Mouse (Mus musculus) olfactory bulb, adult 2 months (tissue): Measurements from ENCODE around the gene Slc9b2. TPM values are rescaled to one million over a fixed set of nuclear protein-coding genes. Genes with fewer than 3 reads are reported as not detected.

Source experiments
- H3K27ac ChIP-seq: fragments of 200-500 bp; 2 replicates; pipeline ENCODE4 v1.5.1; 2012; ENCODE audit warnings: low read depth, low read length; ENCODE audit not compliant: insufficient read depth
- H3K4me1 ChIP-seq: fragments of 200-500 bp; 2 replicates; pipeline ENCODE4 v1.6.1; 2012; ENCODE audit warnings: low read length; ENCODE audit not compliant: control insufficient read depth, insufficient read depth
- H3K4me3 ChIP-seq: fragments of 200-500 bp; 2 replicates; pipeline ENCODE4 v1.5.1; 2012; ENCODE audit warnings: mild to moderate bottlenecking, low read depth, low read length, moderate library complexity; ENCODE audit not compliant: insufficient read depth
- CTCF ChIP-seq: fragments of 200-500 bp; IDR thresholded peaks from 2 replicates; pipeline ENCODE4 v1.5.1; 2012; ENCODE audit warnings: low read depth, mild to moderate bottlenecking, low read length, moderate library complexity; ENCODE audit not compliant: insufficient read depth
- POLR2A ChIP-seq: fragments of 200-500 bp; IDR thresholded peaks from 2 replicates; pipeline ENCODE4 v1.6.1; 2012; ENCODE audit warnings: mild to moderate bottlenecking, low read depth, low read length, moderate library complexity; ENCODE audit not compliant: insufficient read depth
- whole genome bisulfite sequencing: fragments of 180-500 bp; shearing (Covaris S2); methylation state at CpG from one replicate; pipeline ENCODE4 v1.1.7; 2018; 5-methylcytosine and 5-hydroxymethylcytosine counted together
- polyA plus RNA-seq: library from polyadenylated mRNA; stranded (reverse); fragments of >200 nt; gene quantifications from 2 replicates; pipeline ENCODE4 v1.2.4, GENCODE M21; 2012; ENCODE audit warnings: low replicate concordance; ENCODE audit not compliant: missing spikeins, insufficient read depth, insufficient read length

Gene Slc9b2
- polyA plus RNA-seq, 1 experiment, result not detected

DNA sequence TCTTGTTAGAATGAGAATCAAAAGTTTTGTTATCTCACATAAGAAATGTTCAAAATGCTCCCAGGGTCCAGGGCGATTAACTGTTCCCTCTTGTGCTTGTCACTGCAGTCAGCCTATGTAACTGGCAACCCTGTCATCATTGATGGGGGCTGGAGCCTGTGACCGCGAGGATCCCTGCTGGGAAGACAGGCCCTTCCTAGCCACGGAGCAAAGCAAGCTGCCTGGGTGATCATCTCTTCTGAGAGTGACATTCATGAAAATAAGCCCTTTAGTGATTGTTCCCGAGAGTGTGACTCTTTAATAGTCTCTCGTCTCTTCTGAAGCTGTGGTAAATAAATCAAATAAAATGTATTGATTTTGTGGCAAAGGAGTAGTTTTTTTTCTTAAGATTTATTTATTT, 3.4 kb upstream of the Slc9b2 start:
- Histone ChIP-seq H3K4me3 (no peak overlapping the region), H3K27ac (no peak overlapping the region), H3K4me1 (peaks cover 8% of the 10 kb centered on the region)
- TF ChIP-seq CTCF, result no peak
- TF ChIP-seq POLR2A, result no peak
- WGBS, result 71% methylated on average over 6 of the region's 6 CpGs

DNA sequence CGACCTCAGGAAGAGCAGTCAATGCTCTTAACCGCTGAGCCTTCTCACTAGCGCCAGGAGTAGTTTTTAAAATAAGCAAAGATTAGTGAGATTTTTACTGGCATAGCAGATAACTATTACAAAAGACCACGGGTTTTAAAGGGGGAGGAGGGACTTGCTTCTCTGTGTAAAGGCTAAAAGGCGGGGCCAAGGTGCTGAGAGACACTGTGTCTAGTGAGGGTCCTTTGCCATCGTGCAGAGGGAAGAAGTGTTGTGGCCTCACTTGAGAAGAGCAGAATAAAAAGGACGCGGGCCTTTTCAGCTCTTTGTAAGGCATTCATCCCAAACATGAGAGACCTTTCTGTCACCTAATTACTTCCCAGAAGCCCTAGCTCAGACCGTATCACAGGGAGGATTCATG, 2.9 kb upstream of the Slc9b2 start:
- Histone ChIP-seq H3K4me3 (no peak overlapping the region), H3K27ac (no peak overlapping the region), H3K4me1 (peaks cover 8% of the 10 kb centered on the region)
- 62% methylated on average over 9 of the region's 9 CpGs for WGBS
- no peak for TF ChIP-seq POLR2A
- TF ChIP-seq CTCF, result no peak

DNA sequence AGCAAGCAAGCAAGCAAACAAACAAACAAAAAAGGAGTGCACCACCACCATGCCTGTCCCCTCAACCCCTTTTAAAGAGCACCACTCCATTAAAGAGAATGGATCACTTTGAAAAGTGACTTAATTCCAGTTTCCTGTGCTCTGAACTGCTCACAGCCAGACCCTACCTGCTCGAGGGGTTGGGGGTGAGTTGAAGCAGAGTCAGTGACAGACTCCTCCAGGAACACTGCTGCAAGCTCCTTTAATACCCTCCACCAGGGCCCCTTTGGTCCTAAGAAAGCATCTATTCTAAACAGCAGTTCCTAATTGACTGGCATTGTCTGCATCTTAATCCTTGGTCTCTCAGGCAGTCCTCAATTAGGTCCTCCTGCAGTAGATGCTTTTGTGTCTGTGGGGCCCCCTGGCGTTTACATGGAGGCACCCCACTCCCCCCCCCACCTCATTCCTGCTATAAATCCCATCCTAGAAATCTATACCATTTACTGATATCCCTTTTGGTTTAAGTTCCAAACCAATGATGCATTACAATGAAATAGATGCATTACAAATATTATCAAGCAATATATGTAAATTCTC, 5.5 kb downstream of the Slc9b2 start:
- 0 out of 2 replicates have a peak, but pooled peaks cover under 1% of the 10 kb centered on the region for H3K4me1 ChIP-seq
- WGBS, result 19% methylated on average over 2 of the region's 2 CpGs
- H3K27ac ChIP-seq, result no peak overlapping the region
- no peak overlapping the region for H3K4me3 ChIP-seq
- TF ChIP-seq CTCF (no peak), POLR2A (no peak)

DNA sequence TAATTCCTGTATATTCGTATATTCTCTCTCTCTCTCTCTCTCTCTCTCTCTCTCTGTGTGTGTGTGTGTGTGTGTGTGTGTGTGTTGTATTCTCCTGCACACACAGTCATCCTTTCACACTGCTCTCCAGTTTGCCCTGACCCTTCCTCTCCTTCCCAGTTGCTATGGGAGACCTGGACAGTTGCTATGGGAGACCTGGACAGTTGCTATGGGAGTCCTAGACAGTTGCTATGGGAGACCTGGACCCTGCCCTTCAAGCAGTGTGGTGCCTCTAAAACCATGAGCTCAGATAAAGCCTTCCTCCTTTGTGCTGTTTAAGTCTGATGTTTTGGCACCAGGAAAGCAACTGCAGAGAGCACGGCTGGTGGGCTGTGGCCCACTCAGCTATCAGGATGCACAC, 6.2 kb downstream of the Slc9b2 start:
- Histone ChIP-seq H3K27ac (no peak overlapping the region), H3K4me3 (no peak overlapping the region), H3K4me1 (no peaks in the 10 kb centered on the region)
- WGBS, result 57% methylated on average over 2 of the region's 2 CpGs
- no peak for TF ChIP-seq CTCF
- TF ChIP-seq POLR2A, result no peak

DNA sequence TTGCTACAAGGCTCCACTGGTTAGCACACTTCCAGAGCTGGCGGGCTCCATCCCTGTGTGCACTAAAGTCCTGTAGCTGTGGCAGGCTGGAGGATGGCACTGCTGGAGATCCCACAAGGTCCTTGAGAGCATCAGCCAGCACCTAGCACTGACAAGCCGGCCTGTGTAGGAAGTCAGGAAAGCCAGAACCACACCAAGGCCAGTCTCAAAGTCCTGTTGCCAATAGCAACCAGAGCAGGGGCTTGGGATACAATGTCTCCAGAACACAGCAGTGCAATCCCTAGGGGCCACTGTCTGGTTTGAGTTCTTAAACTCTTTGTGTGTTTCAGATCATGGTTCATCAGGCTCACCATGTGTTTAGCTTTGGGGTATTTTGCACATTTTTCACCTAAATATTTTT, 7.3 kb downstream of the Slc9b2 start:
- no peaks in the 10 kb centered on the region for H3K4me1 ChIP-seq
- WGBS, result 59% methylated on average over 2 of the region's 2 CpGs
- H3K27ac ChIP-seq, result no peak overlapping the region
- TF ChIP-seq POLR2A, result no peak
- TF ChIP-seq CTCF, result no peak
- no peak overlapping the region for H3K4me3 ChIP-seq

DNA sequence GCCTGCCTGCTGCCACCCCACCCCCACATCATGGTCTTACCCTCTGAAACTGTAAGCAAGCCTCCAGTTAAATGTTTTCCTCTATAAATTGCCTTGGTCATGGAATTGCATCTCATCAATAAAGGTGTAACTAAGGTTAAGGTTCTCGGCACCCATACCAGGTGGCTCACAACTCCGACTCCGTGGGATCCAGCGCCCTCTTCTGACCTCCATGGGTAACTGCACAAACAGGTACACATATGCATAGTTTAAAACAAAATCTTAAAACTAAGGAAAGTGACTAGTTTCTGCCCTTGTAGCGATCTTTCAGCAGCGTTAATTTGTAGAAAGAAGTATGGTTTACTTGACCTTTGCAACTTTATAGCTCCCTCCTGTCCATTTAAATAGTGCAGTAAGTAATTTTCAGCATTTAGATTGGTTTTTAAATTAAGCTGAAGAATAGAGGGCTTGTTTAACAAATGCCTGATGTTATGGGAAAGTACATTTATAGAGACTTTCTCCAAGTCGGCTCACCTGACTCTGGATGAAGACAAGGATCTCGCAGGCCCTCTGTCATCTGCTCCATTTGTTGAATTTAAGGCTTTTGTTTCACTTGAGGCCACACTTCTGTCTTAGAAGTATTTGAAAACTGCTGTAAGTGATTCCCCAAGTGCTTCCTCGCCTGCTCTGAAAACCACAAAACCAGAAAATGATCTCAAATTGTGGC, 8.4 kb downstream of the Slc9b2 start:
- H3K27ac ChIP-seq, result no peak overlapping the region
- no peaks in the 10 kb centered on the region for H3K4me1 ChIP-seq
- H3K4me3 ChIP-seq, result no peak overlapping the region
- no peak for TF ChIP-seq CTCF
- no peak for TF ChIP-seq POLR2A
- WGBS, result 95% methylated on average over 9 of the region's 9 CpGs

DNA sequence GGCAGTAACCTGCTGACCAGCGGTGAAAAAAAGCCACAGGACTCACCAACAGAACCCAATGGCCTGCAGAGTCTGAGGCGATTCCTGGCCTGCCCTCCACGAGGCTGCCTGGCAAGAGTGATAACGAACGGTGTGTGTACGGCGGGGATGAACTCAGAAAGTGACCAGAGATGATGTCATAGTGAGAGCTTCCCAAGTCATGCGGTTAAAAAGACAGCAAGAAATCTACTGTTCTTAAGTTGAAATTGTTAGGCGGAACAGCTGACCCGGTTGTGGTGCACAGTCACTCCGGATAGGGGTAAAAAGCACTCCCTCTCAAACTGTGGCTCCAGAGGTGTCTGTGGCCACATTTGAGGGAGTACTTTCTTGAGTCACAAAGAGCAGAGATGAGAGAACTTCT, 10.8 kb downstream of the Slc9b2 start:
- 91% methylated on average over 11 of the region's 11 CpGs for WGBS
- Histone ChIP-seq H3K4me3 (no peak overlapping the region), H3K4me1 (no peaks in the 10 kb centered on the region), H3K27ac (no peak overlapping the region)
- TF ChIP-seq CTCF (no peak), POLR2A (no peak)

DNA sequence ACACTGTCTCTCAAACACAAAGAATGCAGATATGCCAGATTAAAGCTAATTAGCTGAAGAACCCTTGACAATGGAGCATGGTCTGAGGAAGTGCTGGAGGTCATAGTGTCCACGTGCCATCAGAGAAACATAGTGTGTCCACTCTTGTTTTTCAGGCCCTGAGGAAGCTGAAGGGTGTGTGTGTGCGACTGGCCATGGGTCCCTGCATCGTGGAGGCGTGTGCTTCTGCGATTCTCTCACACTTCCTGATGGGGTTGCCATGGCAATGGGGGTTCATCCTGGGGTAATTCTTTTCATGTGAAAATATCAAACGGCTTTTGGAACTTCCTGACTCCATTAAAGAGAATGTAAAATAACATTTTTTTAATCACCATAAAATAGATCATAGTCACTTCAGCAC, 16.9 kb downstream of the Slc9b2 start:
- Histone ChIP-seq H3K4me1 (0 out of 2 replicates have a peak, but pooled peaks cover 2% of the 10 kb centered on the region), H3K27ac (no peak overlapping the region), H3K4me3 (no peak overlapping the region)
- TF ChIP-seq POLR2A (no peak), CTCF (no peak)
- WGBS, result 36% methylated on average over 6 of the region's 6 CpGs

DNA sequence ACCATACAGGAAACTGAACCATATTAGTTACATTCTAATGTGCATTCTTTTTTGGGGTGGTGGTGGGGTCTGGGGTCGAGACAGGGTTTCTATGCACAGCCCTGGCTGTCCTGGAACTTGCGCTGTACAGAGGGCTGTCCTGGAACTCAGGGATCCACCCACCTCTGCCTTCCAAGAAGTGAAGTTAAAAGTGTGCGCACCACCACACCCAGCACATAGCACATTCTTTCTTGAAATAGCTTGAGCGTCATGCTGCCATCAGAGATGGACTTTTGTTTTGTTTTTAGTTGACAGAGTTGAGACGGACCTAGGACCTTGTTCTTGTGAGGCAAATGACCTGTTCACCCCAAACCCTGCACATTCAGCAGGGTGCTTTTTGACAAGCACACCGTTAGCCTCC, 19.7 kb downstream of the Slc9b2 start:
- 78% methylated on average over 6 of the region's 6 CpGs for WGBS
- Histone ChIP-seq H3K4me1 (0 out of 2 replicates have a peak, but pooled peaks cover 2% of the 10 kb centered on the region), H3K4me3 (no peak overlapping the region), H3K27ac (no peak overlapping the region)
- TF ChIP-seq POLR2A (no peak), CTCF (no peak)
